Mouse (Mus musculus): Measurements from ENCODE around the gene Fam172a.
A peak's percentile ranks its signal among the peaks of the same experiment; 100 is the strongest.

The Fam172a gene

GRCm38 (mm10) chr13:77959493-77960272 lies 257.9 kb downstream of the Fam172a start:
- no peak for ATAC-seq (ENCODE audit: insufficient number of reproducible peaks, low FRiP score, low TSS enrichment)

- no peak for ATAC-seq (ENCODE audit: insufficient number of reproducible peaks, low FRiP score, low TSS enrichment)
Measured at GRCm38 (mm10) chr13:77976248-77976647, 274.4 kb downstream of the Fam172a start.

DNA sequence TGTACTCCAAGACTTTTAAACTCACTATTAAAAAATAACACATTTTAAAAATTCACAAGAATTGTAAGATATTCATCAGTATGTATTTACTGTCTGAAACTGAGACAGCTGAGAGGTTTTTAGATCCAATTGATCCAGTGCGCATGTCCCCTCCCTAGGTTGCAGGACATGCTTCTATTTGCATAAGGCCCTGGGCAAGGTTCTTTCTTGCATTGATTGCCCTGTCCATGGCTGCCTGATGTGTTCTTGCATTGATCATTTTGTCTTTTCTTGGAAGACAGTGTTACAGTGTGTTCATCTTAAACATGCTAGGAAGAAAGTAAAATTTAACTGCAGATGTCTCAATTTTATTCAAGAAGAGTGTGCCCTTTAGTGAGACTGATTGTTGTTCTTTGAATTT lies 275.3 kb downstream of the Fam172a start:
- ATAC-seq (ENCODE audit: insufficient number of reproducible peaks, low FRiP score, low TSS enrichment) = no peak

DNA sequence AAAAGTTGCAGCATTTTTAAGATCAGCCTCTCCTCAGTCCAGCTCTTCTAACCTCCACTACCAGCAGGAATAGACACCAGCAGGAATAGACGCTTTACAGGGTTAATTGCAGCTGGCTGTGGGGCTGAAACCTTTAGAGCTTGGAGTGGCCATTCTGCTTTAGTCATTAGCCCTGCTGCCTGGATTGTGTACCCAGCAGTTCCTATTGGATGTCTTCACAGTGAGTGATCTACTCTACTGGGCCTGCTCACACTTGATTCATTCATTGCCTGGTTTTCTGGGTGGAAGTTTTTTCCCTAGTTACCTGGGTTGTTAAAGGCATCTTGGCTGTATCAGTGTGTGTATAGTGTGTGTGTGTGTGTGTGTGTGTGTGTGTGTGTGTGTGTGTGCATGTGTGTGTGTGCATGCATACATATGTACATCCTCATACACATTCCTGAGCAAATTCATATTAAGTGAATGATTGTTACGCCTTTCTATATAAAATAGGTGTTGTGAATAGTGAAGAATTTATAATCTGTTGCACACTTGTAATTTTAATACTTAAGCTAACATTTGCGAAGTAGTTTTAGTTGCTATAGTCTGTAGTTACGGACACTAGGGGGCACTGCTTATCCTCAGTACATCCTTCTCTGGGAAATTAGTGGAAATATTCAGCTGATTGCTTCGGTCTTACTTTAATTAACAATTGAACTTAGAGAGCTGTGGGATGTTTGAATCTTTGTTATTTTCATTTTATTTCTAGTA lies 280.4 kb downstream of the Fam172a start:
- ATAC-seq (ENCODE audit: insufficient number of reproducible peaks, low FRiP score, low TSS enrichment) = peak; percentile 40

- no peak for ATAC-seq (ENCODE audit: insufficient number of reproducible peaks, low FRiP score, low TSS enrichment)
Measured at GRCm38 (mm10) chr13:77982852-77983202, 281.0 kb downstream of the Fam172a start.

DNA sequence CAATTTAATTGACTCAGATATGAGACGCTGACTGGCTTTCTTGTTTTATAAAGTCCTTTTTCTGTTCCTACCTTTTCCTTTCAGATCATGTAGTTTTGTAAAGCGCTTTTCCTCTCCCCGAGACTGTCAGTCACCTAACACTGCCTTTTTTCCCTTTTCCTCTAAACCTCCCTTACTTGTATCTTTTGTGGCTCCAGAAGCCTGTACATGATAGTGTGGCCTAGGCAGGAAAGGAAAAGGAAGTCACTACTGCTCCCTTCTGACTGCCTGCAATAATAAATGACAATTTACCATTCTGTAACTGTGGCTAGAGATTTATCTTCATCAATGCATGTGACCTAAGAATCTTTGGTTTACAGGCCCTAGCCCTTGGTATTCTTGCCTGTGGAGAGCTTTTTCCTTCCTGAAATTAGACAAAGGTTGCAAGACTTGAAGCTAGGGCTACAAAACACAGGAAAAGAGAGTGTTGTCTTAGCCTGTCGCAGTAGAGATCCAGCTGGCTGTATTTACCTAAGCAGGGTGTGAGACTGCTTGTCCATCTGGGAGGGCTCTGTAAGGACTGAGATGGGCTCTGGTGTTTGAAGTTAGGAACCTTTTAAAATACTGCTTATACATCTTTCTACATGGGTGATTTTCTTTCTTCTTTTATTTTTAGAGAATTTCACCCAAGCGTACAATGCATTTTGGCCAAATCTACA lies 289.5 kb downstream of the Fam172a start:
- ATAC-seq (ENCODE audit: insufficient number of reproducible peaks, low FRiP score, low TSS enrichment) = no peak

GRCm38 (mm10) chr13:78004649-78005048 lies 302.8 kb downstream of the Fam172a start:
- no peak for ATAC-seq (ENCODE audit: insufficient number of reproducible peaks, low FRiP score, low TSS enrichment)

DNA sequence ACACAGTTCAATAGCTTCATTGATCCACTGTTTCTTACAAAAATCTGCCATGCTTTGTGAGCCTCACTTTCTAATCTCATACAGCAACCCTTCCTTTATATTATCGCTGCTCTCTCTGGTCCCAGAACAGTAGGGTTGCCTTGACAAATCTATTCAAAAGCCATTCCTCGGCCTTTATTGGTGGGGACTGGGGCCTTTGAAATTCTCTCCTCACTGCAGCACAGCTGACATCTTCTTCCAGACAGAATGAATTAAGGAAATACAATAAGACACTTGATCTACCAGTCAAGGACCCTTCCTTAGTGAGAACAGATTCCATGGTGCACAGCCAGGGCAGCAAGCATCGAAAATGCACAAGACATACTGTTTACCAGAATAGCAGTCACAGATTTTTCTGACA lies 303.5 kb downstream of the Fam172a start:
- no peak for ATAC-seq (ENCODE audit: insufficient number of reproducible peaks, low FRiP score, low TSS enrichment)

GRCm38 (mm10) chr13:78010176-78010575 lies 308.3 kb downstream of the Fam172a start:
- ATAC-seq (ENCODE audit: insufficient number of reproducible peaks, low FRiP score, low TSS enrichment) = no peak

DNA sequence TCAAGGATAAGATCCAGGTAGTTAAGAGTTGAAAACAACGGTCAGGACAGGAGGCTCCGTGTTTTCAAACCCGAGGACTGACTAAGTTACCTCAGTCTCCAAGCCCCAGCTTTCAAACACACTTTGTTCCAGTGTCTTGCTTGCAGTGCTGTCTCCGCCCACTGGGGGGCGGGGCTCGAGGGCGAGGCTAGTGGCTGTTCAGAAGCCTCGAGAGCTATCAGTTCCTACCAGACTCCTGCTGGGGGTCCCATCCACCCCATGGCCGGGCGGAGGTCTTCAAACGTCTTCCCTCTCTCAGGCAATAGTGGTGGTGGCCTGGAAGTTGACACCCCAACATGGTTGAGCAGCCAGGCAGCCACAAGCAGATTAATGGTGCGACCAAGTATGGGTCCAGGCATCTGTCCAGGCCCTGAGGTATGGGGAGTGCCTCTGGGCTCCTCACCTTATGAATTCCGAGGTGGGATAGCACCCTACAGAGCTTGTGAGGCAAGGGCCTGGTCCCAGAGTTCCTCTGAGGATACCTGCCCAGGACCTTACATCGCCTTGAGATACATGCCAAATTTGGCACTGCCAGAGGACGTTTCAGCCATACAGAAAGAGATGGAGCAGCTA lies 323.0 kb downstream of the Fam172a start, which contains the start of gene Pou5f2:
Gene Pou5f2, plus strand, starts transcription at position 220 of the 612 bp plus-strand sequence.
- peak; percentile 36; the same call in 1 of the 2 replicates for ATAC-seq (ENCODE audit: insufficient number of reproducible peaks, low FRiP score, low TSS enrichment)

GRCm38 (mm10) chr13:78032821-78033220 lies 331.0 kb downstream of the Fam172a start:
- ATAC-seq (ENCODE audit: insufficient number of reproducible peaks, low FRiP score, low TSS enrichment) = no peak

DNA sequence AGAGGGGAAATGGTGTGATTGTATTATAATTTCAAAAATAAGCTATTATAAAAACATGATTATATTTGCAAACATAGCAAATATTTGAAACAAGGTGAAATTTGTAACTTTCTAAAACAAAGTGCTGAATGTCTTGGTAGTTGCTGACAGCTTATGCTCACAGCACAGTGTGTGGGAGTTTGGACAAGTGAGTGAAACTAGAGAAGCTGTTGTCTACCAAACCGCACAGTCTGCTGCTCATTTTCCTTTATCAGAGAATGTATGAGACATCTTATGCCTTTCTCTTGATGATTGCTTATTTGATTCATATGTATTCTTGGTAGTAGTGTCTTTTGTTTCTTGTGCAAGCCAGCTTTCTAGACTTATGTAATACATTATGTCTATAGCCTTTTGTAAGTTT lies 335.4 kb downstream of the Fam172a start:
- ATAC-seq (ENCODE audit: insufficient number of reproducible peaks, low FRiP score, low TSS enrichment) = no peak

- no peak for ATAC-seq (ENCODE audit: insufficient number of reproducible peaks, low FRiP score, low TSS enrichment)
Measured at GRCm38 (mm10) chr13:78043203-78043602, 341.4 kb downstream of the Fam172a start.

DNA sequence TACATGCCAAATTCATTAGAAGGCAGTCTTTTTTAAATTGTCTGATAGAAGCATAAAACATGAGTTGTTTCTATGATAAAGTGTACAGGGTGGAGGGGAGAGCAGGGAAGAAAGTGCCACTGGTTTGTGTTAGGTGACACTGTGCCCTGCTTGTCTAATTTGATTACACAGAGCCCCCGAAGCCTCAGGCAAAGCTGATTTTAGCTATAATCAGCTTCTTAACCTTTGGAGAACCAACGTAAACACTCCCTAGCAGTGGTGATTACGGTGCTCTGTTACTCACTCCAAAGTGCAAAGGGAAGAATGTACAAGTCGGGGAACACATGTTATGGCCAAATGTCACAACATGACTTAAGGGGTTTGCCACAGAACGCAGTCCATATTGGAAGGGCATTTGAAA lies 343.3 kb downstream of the Fam172a start:
- ATAC-seq (ENCODE audit: insufficient number of reproducible peaks, low FRiP score, low TSS enrichment) = no peak

DNA sequence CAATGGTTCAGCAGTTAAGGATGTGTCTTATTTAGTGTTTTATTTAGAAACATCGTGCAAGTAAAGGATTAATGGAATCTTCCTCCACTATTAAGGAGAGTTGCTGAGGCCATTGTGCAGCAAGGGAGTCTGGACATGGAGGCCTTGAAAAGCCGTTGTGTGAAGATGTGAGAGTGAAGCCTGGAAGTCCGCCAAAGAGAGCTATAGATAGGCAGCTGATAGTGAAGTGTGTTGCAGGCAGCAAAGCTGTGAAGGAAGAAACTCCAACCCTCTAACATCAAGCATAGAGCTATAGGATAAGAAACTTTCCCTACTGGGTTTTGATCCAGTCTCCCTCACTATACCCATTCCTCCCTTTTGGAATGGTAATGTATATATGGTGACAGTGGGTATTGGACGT lies 385.9 kb downstream of the Fam172a start:
- no peak for ATAC-seq (ENCODE audit: insufficient number of reproducible peaks, low FRiP score, low TSS enrichment)

DNA sequence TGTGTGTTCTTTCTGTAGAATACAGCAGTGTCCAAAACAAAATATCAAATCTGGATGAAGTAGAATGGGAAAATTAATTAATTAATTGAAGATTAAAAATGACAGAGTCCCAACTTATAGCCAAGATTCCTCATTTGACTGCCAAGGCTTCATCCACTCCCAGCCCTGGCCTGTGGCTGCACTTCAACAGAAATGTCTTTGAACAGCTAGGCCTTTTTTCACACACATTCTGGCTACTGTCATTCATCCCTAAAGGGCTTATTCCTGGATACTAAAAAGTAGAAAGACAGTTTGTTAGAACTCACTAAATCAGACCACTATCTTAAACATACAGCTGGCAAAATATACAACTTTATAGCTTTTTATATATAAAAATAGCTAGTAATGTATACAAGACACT lies 388.9 kb downstream of the Fam172a start:
- no peak for ATAC-seq (ENCODE audit: insufficient number of reproducible peaks, low FRiP score, low TSS enrichment)

GRCm38 (mm10) chr13:78091949-78092348 lies 390.1 kb downstream of the Fam172a start:
- no peak for ATAC-seq (ENCODE audit: insufficient number of reproducible peaks, low FRiP score, low TSS enrichment)

DNA sequence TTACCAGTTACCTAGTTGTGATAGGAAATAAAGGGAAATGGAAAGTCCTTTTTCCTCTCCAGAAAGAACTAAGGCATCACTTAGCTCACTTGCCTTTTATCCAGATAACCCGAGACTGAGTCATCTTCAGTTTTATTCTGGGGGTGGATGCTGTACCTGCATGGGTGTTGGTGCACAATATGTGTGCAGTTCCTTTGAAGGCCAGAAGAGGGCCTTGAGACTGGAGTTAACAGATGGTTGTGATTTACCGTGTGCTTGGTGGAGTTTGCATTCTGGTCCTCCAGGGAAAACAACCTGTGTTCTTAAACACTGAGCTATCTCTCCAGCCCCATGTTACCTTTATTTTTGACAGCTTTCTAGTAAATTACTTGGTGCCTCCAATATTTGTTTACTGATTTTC lies 392.5 kb downstream of the Fam172a start:
- no peak for ATAC-seq (ENCODE audit: insufficient number of reproducible peaks, low FRiP score, low TSS enrichment)

DNA sequence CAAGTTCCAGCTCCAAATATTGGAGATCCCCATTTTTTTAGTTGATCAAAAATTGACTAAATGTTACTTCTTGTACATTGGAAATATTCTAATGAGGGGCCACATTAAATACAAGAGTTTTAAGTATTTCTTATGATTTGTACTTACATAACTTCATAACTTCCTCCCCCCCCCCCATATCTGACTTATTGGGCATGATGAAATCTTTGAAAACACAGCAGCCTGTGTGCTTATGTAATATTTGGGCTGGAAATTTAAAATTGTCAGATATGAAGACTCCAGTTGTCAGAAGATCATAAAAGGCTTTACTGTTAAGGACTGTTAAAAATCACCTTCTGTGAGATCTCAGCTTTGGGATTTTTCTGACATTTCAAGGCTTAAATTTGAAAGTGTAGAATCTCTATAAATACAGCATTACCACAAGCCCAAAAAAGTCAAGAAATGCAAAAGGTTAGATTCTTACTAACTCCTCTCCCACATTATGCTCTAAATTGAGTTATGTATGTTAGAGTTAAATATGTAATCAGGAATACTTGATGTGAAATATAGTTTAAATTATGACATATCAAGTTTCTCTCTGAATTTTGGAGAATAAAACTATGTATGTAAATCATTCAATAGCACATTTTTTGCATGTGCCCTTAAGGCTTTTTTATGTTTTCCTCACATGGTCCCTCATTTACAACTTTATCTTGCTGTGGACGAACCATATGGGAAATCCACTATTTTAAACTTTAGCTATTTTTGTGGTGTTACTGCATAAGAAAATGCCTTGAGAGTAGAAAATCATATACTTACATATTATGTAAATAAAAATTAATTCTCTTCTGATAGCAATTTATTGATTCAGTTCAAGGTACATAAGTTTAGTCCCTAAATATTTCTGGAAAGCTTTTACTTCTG lies 393.5 kb downstream of the Fam172a start:
- no peak for ATAC-seq (ENCODE audit: insufficient number of reproducible peaks, low FRiP score, low TSS enrichment)
